Mouse (Mus musculus) kidney, embryonic 16.5 days (tissue): ENCODE data around the gene Gm11733. TPM values are rescaled to one million over a fixed set of nuclear protein-coding genes. Genes with fewer than 3 reads are reported as not detected.

ENCODE experiments used
- ATAC-seq: fragments of 200-750 bp; cut with Nextera tagmentation; 2 replicates; pipeline ENCODE4 v1.8.0; 2017; ENCODE audit warnings: moderate TSS enrichment; ENCODE audit not compliant: low FRiP score, low TSS enrichment
- H3K27ac ChIP-seq: fragments of 300-500 bp; sonication (generic); 2 replicates; pipeline ENCODE4 v1.5.1; 2014; ENCODE audit warnings: low read length
- H3K27me3 ChIP-seq: fragments of 300-500 bp; sonication (generic); 2 replicates; pipeline ENCODE4 v1.6.1; 2014; ENCODE audit warnings: low read length, control low read depth, mixed read lengths; ENCODE audit not compliant: insufficient read depth
- H3K36me3 ChIP-seq: fragments of 300-500 bp; sonication (generic); 2 replicates; pipeline ENCODE4 v1.6.1; 2014; ENCODE audit warnings: low read length, control low read depth, mixed read lengths; ENCODE audit not compliant: insufficient read depth
- H3K4me1 ChIP-seq: fragments of 300-500 bp; sonication (generic); 2 replicates; pipeline ENCODE4 v1.6.1; 2014; ENCODE audit warnings: low read length, control low read depth, mixed read lengths; ENCODE audit not compliant: insufficient read depth
- H3K4me2 ChIP-seq: fragments of 300-500 bp; sonication (generic); replicated peaks from 2 replicates; pipeline ENCODE4 v1.6.1; 2014; ENCODE audit warnings: low read depth, low read length
- H3K4me3 ChIP-seq: fragments of 300-500 bp; sonication (generic); 2 replicates; pipeline ENCODE4 v1.5.1; 2014; ENCODE audit warnings: mild to moderate bottlenecking, low read length
- H3K9ac ChIP-seq: fragments of 300-500 bp; sonication (generic); replicated peaks from 2 replicates; pipeline ENCODE4 v1.6.1; 2014; ENCODE audit warnings: low read length
- H3K9me3 ChIP-seq: fragments of 300-500 bp; sonication (generic); 2 replicates; pipeline ENCODE4 v1.6.1; 2016; ENCODE audit warnings: low read length, control low read depth
- WGBS: fragments of 180-500 bp; shearing (Covaris S2); extraction: QIAGEN DNeasy Blood & Tissue Kit; methylation state at CpG from one replicate; pipeline ENCODE4 v1.1.7; 2014; 5-methylcytosine and 5-hydroxymethylcytosine counted together
- polyA plus RNA-seq: library from polyadenylated mRNA; unstranded; fragments of >200 nt; fragmentation: Nextera tagmentation; extraction: Ambion mirVana; gene quantifications from 2 replicates; pipeline ENCODE4 v1.2.1, GENCODE M21; 2015

Gm11733 gene
- polyA plus RNA-seq, 1 experiment from 2014 or later, result not detected

- whole genome bisulfite sequencing, result 47% methylated on average over 16 of the region's 16 CpGs
- peak; percentile 66; the same call in 1 of the 2 replicates for ATAC-seq
- H3K9ac ChIP-seq, result 0 out of 2 replicates have a peak overlapping the region, but pooled peaks have one; percentile 9
- no peak overlapping the region for H3K4me2 ChIP-seq
- no peak overlapping the region for H3K4me3 ChIP-seq
- H3K36me3 ChIP-seq, result no peaks in the 10 kb centered on the region
- H3K4me1 ChIP-seq, result peaks cover 24% of the 10 kb centered on the region
- H3K9me3 ChIP-seq, result peaks cover 4% of the 10 kb centered on the region; the same call in 1 of the 2 replicates
- peak overlapping the region; percentile 37; the same call in 1 of the 2 replicates for H3K27ac ChIP-seq
- H3K27me3 ChIP-seq, result no peaks in the 10 kb centered on the region
Observed at GRCm38 (mm10) chr11:117522879-117523519, 38.8 kb downstream of the Gm11733 start.

DNA sequence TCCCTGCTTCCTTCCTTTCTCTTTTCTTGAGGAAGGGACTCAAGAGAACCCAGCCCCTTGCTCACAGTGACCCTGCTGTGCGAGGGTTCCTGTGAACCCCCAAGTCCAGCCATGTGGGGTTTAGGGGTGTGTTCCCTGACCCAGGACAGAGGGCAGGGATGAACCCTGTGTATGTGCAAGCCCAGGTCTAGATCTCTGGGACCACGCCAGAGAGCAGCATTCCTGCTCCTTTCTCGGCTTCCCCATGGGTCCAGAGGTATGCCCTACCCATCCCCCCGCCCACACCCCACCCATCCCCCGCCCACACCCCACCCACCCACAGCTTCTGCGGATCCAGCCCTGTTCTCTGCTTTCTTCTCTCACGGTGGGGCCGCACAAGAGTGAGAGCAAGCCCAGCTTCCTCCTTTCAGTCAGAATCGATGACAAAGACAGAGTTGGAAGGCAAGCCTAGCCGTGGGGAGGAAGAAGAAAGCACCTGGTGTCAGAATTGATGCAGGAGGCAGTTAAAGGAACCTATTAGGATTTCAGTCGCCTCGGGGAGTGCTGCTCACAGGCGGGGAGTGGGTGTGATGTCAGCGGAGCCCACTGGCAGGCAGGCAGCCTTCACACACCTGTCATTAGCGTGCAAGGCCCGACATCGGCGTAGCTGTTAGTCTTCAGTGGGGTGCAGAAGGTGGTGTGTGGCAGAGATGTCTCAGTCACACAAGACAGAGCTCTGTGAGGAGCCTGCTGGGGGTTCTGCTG lies 41.6 kb downstream of the Gm11733 start:
- no peak overlapping the region for H3K4me3 ChIP-seq
- ATAC-seq, result no peak
- 16% methylated on average over 18 of the region's 18 CpGs for WGBS
- no peak overlapping the region for H3K27ac ChIP-seq
- no peaks in the 10 kb centered on the region for H3K36me3 ChIP-seq
- H3K9ac ChIP-seq, result no peak overlapping the region
- H3K9me3 ChIP-seq, result no peaks in the 10 kb centered on the region
- H3K4me2 ChIP-seq, result no peak overlapping the region
- peaks cover 24% of the 10 kb centered on the region for H3K4me1 ChIP-seq
- no peaks in the 10 kb centered on the region for H3K27me3 ChIP-seq

DNA sequence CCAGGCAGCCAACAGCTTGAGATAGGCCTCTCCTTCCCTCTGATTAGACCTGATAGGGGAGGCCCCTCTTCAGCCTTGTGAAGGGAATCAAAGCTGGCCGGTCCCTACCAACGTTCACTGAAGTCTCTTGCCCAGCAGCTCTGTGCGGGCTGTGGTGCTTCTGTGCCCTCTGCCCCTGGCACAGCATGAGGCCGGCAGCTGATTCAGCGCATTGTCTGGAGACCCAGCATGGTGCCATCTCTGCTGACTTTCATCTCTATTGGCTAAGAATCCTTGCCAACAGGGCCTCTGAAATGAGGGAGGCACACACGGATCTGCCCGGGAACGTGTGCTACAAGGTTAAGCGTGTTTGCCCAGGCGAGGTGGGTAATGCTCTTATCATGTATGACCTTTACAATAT lies 48.2 kb downstream of the Gm11733 start:
- 78% methylated on average over 10 of the region's 10 CpGs for WGBS

GRCm38 (mm10) chr11:117534912-117535311 lies 50.7 kb downstream of the Gm11733 start:
- H3K4me2 ChIP-seq, result no peak overlapping the region
- H3K27me3 ChIP-seq, result no peaks in the 10 kb centered on the region
- ATAC-seq, result peak; percentile 43; the same call in 1 of the 2 replicates
- no peaks in the 10 kb centered on the region for H3K9me3 ChIP-seq
- no peak overlapping the region for H3K4me3 ChIP-seq
- H3K4me1 ChIP-seq, result peaks cover 18% of the 10 kb centered on the region; the same call in 1 of the 2 replicates
- H3K27ac ChIP-seq, result no peak overlapping the region
- no peaks in the 10 kb centered on the region for H3K36me3 ChIP-seq
- H3K9ac ChIP-seq, result no peak overlapping the region
- 56% methylated on average over 10 of the region's 10 CpGs for WGBS

More for the DNA sequence above, 48.2 kb downstream of the Gm11733 start:
- Histone ChIP-seq H3K27ac (no peak overlapping the region), H3K9me3 (no peaks in the 10 kb centered on the region), H3K36me3 (no peaks in the 10 kb centered on the region), H3K4me1 (peaks cover 18% of the 10 kb centered on the region; the same call in 1 of the 2 replicates), H3K27me3 (no peaks in the 10 kb centered on the region), H3K9ac (no peak overlapping the region), H3K4me2 (no peak overlapping the region), H3K4me3 (no peak overlapping the region)
- ATAC-seq, result no peak

DNA sequence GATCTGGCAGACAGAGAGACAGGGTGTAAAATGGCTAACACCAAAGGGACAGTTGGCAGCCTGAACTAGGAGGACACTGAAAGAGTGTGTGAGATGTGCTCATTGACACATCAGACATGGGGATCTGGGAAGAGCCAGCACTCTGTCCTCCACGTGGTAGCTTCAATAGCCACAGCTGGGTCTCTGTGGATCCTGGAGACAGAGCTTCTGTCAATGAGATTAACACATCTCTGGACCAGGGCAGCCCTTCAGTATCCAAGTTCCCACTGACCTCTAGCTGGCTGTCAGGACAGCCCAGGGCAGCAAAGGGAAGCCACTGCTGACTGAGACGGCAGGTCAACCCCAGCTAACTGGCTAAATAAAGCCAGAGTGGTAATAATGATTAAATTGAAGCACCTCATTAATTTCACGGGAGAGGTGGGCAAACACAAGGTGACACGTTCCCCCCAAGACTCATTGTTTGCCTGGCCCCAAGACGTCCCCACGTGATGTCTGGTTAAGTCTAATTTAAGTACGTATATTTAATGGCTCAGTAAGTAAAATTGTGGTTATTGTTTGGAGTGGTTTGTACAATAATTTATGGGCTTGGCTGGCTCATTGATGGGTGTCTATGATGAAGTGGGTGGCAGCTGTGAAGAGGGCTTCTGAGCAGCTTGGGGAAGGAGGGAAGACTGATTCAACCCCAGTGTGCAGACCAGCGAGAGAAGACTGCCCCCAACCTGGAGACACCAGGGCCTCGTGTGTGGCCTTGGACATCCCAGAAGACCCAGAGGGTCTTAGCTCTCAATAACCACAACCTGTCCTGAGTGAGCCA lies 51.5 kb downstream of the Gm11733 start:
- H3K27ac ChIP-seq, result no peak overlapping the region
- no peak overlapping the region for H3K4me2 ChIP-seq
- no peak for ATAC-seq
- H3K4me1 ChIP-seq, result peaks cover 18% of the 10 kb centered on the region; the same call in 1 of the 2 replicates
- WGBS, result 37% methylated on average over 9 of the region's 9 CpGs
- H3K27me3 ChIP-seq, result no peaks in the 10 kb centered on the region
- no peaks in the 10 kb centered on the region for H3K36me3 ChIP-seq
- H3K9ac ChIP-seq, result no peak overlapping the region
- H3K4me3 ChIP-seq, result no peak overlapping the region
- no peaks in the 10 kb centered on the region for H3K9me3 ChIP-seq

GRCm38 (mm10) chr11:117536586-117536985 lies 52.4 kb downstream of the Gm11733 start:
- Histone ChIP-seq H3K27ac (no peak overlapping the region), H3K9me3 (no peaks in the 10 kb centered on the region), H3K36me3 (no peaks in the 10 kb centered on the region), H3K4me2 (no peak overlapping the region), H3K9ac (no peak overlapping the region), H3K4me3 (no peak overlapping the region), H3K4me1 (peaks cover 26% of the 10 kb centered on the region), H3K27me3 (no peaks in the 10 kb centered on the region)
- no peak for ATAC-seq
- 47% methylated on average over 3 of the region's 3 CpGs for WGBS

Other genes starting within 250 kb of the Gm11733 start
- 9.1 and 10.7 TPM in 2 replicates for gene Tnrc6c, start 169.9 kb downstream of the Gm11733 start, polyA plus RNA-seq